Mouse (Mus musculus) MEL (cell line): ENCODE results near the gene Pygo1. TPM values are rescaled to one million over a fixed set of nuclear protein-coding genes. Genes with fewer than 3 reads are reported as not detected.

Experiments used
- DNase-seq: peaks from one replicate; pipeline ENCODE4 v3.0.0; 2011; ENCODE audit warnings: low read depth, low spot score
- H3K27ac ChIP-seq: 2 replicates; pipeline ENCODE4 v1.5.1; 2012; ENCODE audit warnings: low read depth, mild to moderate bottlenecking, control low read depth, low read length, moderate library complexity; ENCODE audit not compliant: control insufficient read depth
- H3K27me3 ChIP-seq, 2 experiments: fragments of 150-350 bp in 1 of 2; sonication (generic) in 1 of 2; 2 replicates each; pipeline ENCODE4 v1.6.1; 2012; ENCODE audit warnings: low read length in 2 of 2, mild to moderate bottlenecking in 2 of 2, improper control_type of control experiment in 1 of 2, moderate library complexity in 1 of 2; ENCODE audit not compliant: insufficient read depth in 2 of 2, control insufficient read depth in 1 of 2
- H3K36me3 ChIP-seq, 2 experiments: 2 replicates each; pipeline ENCODE4 v1.6.1; 2012 to 2014; ENCODE audit warnings: low read length in 2 of 2, improper control_type of control experiment in 1 of 2, inconsistent platforms in 1 of 2, mild to moderate bottlenecking in 1 of 2; ENCODE audit not compliant: insufficient read depth in 2 of 2, control insufficient read depth in 1 of 2
- H3K4me1 ChIP-seq, 2 experiments: fragments of 150-350 bp in 1 of 2; sonication (generic) in 1 of 2; 2 replicates each; pipeline ENCODE4 v1.6.1; 2012; ENCODE audit warnings: low read length in 2 of 2, improper control_type of control experiment in 1 of 2, mild to moderate bottlenecking in 1 of 2; ENCODE audit not compliant: insufficient read depth in 2 of 2, control insufficient read depth in 1 of 2
- H3K4me3 ChIP-seq, 2 experiments: fragments of 150-350 bp in 1 of 2; sonication (generic) in 1 of 2; 2 replicates each; pipeline ENCODE4 v1.5.1; 2012; ENCODE audit warnings: low read depth in 2 of 2, low read length in 2 of 2, mild to moderate bottlenecking in 2 of 2, moderate library complexity in 2 of 2, control low read depth in 1 of 2, improper control_type of control experiment in 1 of 2; ENCODE audit not compliant: control insufficient read depth in 1 of 2, insufficient read depth in 1 of 2
- H3K79me2 ChIP-seq: 2 replicates; pipeline ENCODE4 v1.6.1; 2012; ENCODE audit warnings: mild to moderate bottlenecking, low read length, moderate library complexity; ENCODE audit not compliant: control insufficient read depth, poor library complexity, insufficient read depth
- H3K9ac ChIP-seq: 2 replicates; pipeline ENCODE4 v1.6.1; 2012; ENCODE audit warnings: low read depth, mild to moderate bottlenecking, control low read depth, low read length, moderate library complexity; ENCODE audit not compliant: control insufficient read depth, poor library complexity, severe bottlenecking
- H3K9me3 ChIP-seq: fragments of 150-350 bp; sonication (generic); replicated peaks from 2 replicates; pipeline ENCODE4 v1.6.1; 2012; ENCODE audit warnings: mild to moderate bottlenecking, low read length, improper control_type of control experiment, moderate library complexity; ENCODE audit not compliant: insufficient read depth
- CHD1 ChIP-seq: IDR thresholded peaks from 2 replicates; pipeline ENCODE4 v1.6.1; 2012; ENCODE audit warnings: low read depth, mild to moderate bottlenecking, inconsistent platforms, low read length, improper control_type of control experiment
- CHD2 ChIP-seq: IDR thresholded peaks from 2 replicates; pipeline ENCODE4 v1.6.1; 2011; ENCODE audit warnings: low read length, improper control_type of control experiment
- CTCF ChIP-seq, 3 experiments: IDR thresholded peaks in 2 of 3; conservative IDR thresholded peaks in 1 of 3; 2 replicates each; pipeline ENCODE4 v1.5.1; 2011 to 2012; ENCODE audit warnings: low read length in 3 of 3, low read depth in 2 of 3, mild to moderate bottlenecking in 2 of 3, improper control_type of control experiment in 1 of 3, inconsistent platforms in 1 of 3, mixed read lengths in 1 of 3, moderate library complexity in 1 of 3; ENCODE audit not compliant: control insufficient read depth in 1 of 3, insufficient read depth in 1 of 3, poor library complexity in 1 of 3, severe bottlenecking in 1 of 3
- ELF1 ChIP-seq: IDR thresholded peaks from 2 replicates; pipeline ENCODE4 v1.6.1; 2014; ENCODE audit warnings: low read depth, mild to moderate bottlenecking, inconsistent platforms, low read length, improper control_type of control experiment, moderate library complexity
- JUND ChIP-seq: IDR thresholded peaks from 2 replicates; pipeline ENCODE4 v1.6.1; 2011; ENCODE audit warnings: low read depth, mild to moderate bottlenecking, improper control_type of control experiment, low read length
- KAT2A ChIP-seq: conservative IDR thresholded peaks from 2 replicates; pipeline ENCODE4 v1.6.1; 2012; ENCODE audit warnings: low read depth, low read length, improper control_type of control experiment, inconsistent platforms
- MAX ChIP-seq: IDR thresholded peaks from 2 replicates; pipeline ENCODE4 v1.6.1; 2011; ENCODE audit warnings: low read length, improper control_type of control experiment
- MEF2A ChIP-seq: IDR thresholded peaks from 2 replicates; pipeline ENCODE4 v1.6.1; 2014; ENCODE audit warnings: low read depth, mild to moderate bottlenecking, inconsistent platforms, low read length, improper control_type of control experiment; ENCODE audit not compliant: poor library complexity, insufficient replicate concordance, severe bottlenecking; ENCODE audit errors: extremely low read depth
- MXI1 ChIP-seq: IDR thresholded peaks from 2 replicates; pipeline ENCODE4 v1.6.1; 2011; ENCODE audit warnings: mild to moderate bottlenecking, low read depth, low read length, improper control_type of control experiment
- MYB ChIP-seq: IDR thresholded peaks from 2 replicates; pipeline ENCODE4 v1.6.1; 2011; ENCODE audit warnings: mild to moderate bottlenecking, low read depth, low read length, improper control_type of control experiment
- MYC ChIP-seq: IDR thresholded peaks from 2 replicates; pipeline ENCODE4 v1.6.1; 2011; ENCODE audit warnings: low read depth, mild to moderate bottlenecking, low read length, improper control_type of control experiment, moderate library complexity
- NELFE ChIP-seq: IDR thresholded peaks from 2 replicates; pipeline ENCODE4 v1.6.1; 2011; ENCODE audit warnings: low read depth, low read length, improper control_type of control experiment
- NRF1 ChIP-seq: IDR thresholded peaks from 2 replicates; pipeline ENCODE4 v1.6.1; 2014; ENCODE audit warnings: low read depth, mild to moderate bottlenecking, inconsistent platforms, low read length, improper control_type of control experiment, moderate library complexity; ENCODE audit not compliant: poor library complexity, insufficient read depth, severe bottlenecking
- POLR2A ChIP-seq, 2 experiments: IDR thresholded peaks; 2 replicates each; pipeline ENCODE4 v1.6.1; 2011 to 2012; ENCODE audit warnings: low read length in 2 of 2, mild to moderate bottlenecking in 2 of 2, control low read depth in 1 of 2, improper control_type of control experiment in 1 of 2, low read depth in 1 of 2, moderate library complexity in 1 of 2; ENCODE audit not compliant: control insufficient read depth in 1 of 2, insufficient read depth in 1 of 2, poor library complexity in 1 of 2
- POLR2AphosphoS2 ChIP-seq: IDR thresholded peaks from 2 replicates; pipeline ENCODE4 v1.6.1; 2011; ENCODE audit warnings: low read length, improper control_type of control experiment
- RAD21 ChIP-seq: IDR thresholded peaks from 2 replicates; pipeline ENCODE4 v1.6.1; 2011; ENCODE audit warnings: mild to moderate bottlenecking, low read depth, low read length, improper control_type of control experiment
- RCOR1 ChIP-seq: IDR thresholded peaks from 2 replicates; pipeline ENCODE4 v1.6.1; 2012; ENCODE audit warnings: low read depth, mild to moderate bottlenecking, inconsistent platforms, low read length, improper control_type of control experiment
- SMC3 ChIP-seq: IDR thresholded peaks from 2 replicates; pipeline ENCODE4 v1.6.1; 2011; ENCODE audit warnings: low read depth, low read length, improper control_type of control experiment
- TAL1 ChIP-seq: IDR thresholded peaks from 2 replicates; pipeline ENCODE4 v1.6.1; 2012; ENCODE audit warnings: mild to moderate bottlenecking, inconsistent platforms, low read length, moderate library complexity, mixed read lengths
- TCF12 ChIP-seq: IDR thresholded peaks from 2 replicates; pipeline ENCODE4 v1.6.1; 2014; ENCODE audit warnings: low read depth, mild to moderate bottlenecking, inconsistent platforms, low read length, improper control_type of control experiment, moderate library complexity
- UBTF ChIP-seq: IDR thresholded peaks from 2 replicates; pipeline ENCODE4 v1.6.1; 2012; ENCODE audit warnings: low read depth, mild to moderate bottlenecking, inconsistent platforms, low read length, improper control_type of control experiment, moderate library complexity, borderline replicate concordance; ENCODE audit not compliant: insufficient read depth
- USF2 ChIP-seq, 2 experiments: IDR thresholded peaks; 2 replicates each; pipeline ENCODE4 v1.6.1; 2011 to 2012; ENCODE audit warnings: improper control_type of control experiment in 2 of 2, low read length in 2 of 2, borderline replicate concordance in 1 of 2, inconsistent platforms in 1 of 2, low read depth in 1 of 2, mild to moderate bottlenecking in 1 of 2; ENCODE audit not compliant: insufficient read depth in 1 of 2
- ZC3H11A ChIP-seq: IDR thresholded peaks from 2 replicates; pipeline ENCODE4 v1.6.1; 2012; ENCODE audit warnings: low read depth, mild to moderate bottlenecking, inconsistent platforms, low read length, improper control_type of control experiment
- ZKSCAN1 ChIP-seq: IDR thresholded peaks from 2 replicates; pipeline ENCODE4 v1.6.1; 2012; ENCODE audit warnings: low read depth, mild to moderate bottlenecking, inconsistent platforms, low read length, improper control_type of control experiment, moderate library complexity
- ZNF384 ChIP-seq: IDR thresholded peaks from 2 replicates; pipeline ENCODE4 v1.6.1; 2012; ENCODE audit warnings: low read depth, mild to moderate bottlenecking, inconsistent platforms, low read length, improper control_type of control experiment
- polyA plus RNA-seq, 2 experiments: library from polyadenylated mRNA; stranded (reverse) in 1 of 2; unstranded in 1 of 2; fragments of >175 nt in 1 of 2; fragments of >200 nt in 1 of 2; gene quantifications; 2 replicates each; pipeline versions ENCODE4 v1.2.1 to v1.2.4; 2012; ENCODE audit warnings: low replicate concordance in 2 of 2, low read depth in 1 of 2; ENCODE audit not compliant: insufficient read length in 2 of 2, insufficient read depth in 1 of 2, missing spikeins in 1 of 2
- total RNA-seq: library from RNA; depleted of rRNA; stranded (reverse); fragments of 300-350 nt; gene quantifications from 2 replicates; pipeline ENCODE4 v1.2.3, GENCODE M21; 2012

The Pygo1 gene
- total and polyA plus RNA-seq, 3 experiments = not detected

- TF ChIP-seq RCOR1 (no peak), USF2 (IDR thresholded peaks at IDR 0.05; ENCODE audit: borderline replicate concordance in 1 of 2, insufficient read depth in 1 of 2, low read depth in 1 of 2, low read length in 2 of 2) (no peak), CHD2 (no peak), JUND (no peak), MEF2A (no peak), SMC3 (no peak), KAT2A (no peak), MXI1 (no peak), ZNF384 (no peak), ZC3H11A (no peak), RAD21 (no peak), POLR2A (IDR thresholded peaks at IDR 0.05; ENCODE audit: control insufficient read depth in 1 of 2, insufficient read depth in 1 of 2, low read depth in 1 of 2, low read length in 2 of 2, poor library complexity in 1 of 2) (no peak), CHD1 (no peak), POLR2AphosphoS2 (no peak), TAL1 (no peak), NELFE (no peak)
- peaks cover 0 to under 1% of the 10 kb centered on the region in 2 experiments; a peak in 2 of 4 replicates for H3K36me3 ChIP-seq
- peaks cover 0 to 2% of the 10 kb centered on the region in 2 experiments; a peak in 3 of 4 replicates for H3K4me1 ChIP-seq
- no peak overlapping the region for H3K27ac ChIP-seq
- H3K9ac ChIP-seq = no peak overlapping the region
- H3K79me2 ChIP-seq = no peaks in the 10 kb centered on the region
- no peak for DNase-seq
- H3K27me3 ChIP-seq = no peaks in the 10 kb centered on the region
- H3K9me3 ChIP-seq = no peaks in the 10 kb centered on the region
- H3K4me3 ChIP-seq = no peak overlapping the region
These were observed 67.1 kb downstream of the Pygo1 start for GRCm38 (mm10) chr9:72992576-72992975.

- Histone ChIP-seq H3K27me3 (no peaks in the 10 kb centered on the region), H3K27ac (no peak overlapping the region), H3K4me1 (no peaks in the 10 kb centered on the region; a peak in 2 of 4 replicates), H3K79me2 (no peaks in the 10 kb centered on the region), H3K4me3 (no peak overlapping the region), H3K9me3 (no peaks in the 10 kb centered on the region), H3K9ac (no peak overlapping the region), H3K36me3 (no peaks in the 10 kb centered on the region)
- TF ChIP-seq NRF1 = no peak
- TF ChIP-seq MAX = no peak
- no peak for TF ChIP-seq ZKSCAN1
- no peak for TF ChIP-seq JUND
- TF ChIP-seq UBTF = no peak
- TF ChIP-seq CTCF (IDR thresholded peaks at IDR 0.05 in 2 of 3, conservative IDR thresholded peaks at IDR 0.05 in 1 of 3; ENCODE audit: control insufficient read depth in 1 of 3, insufficient read depth in 1 of 3, low read depth in 2 of 3, low read length in 3 of 3, poor library complexity in 1 of 3, severe bottlenecking in 1 of 3) = no peak
- TF ChIP-seq TCF12 = no peak
- no peak for TF ChIP-seq MYB
- no peak for TF ChIP-seq CHD2
- no peak for TF ChIP-seq ELF1
- TF ChIP-seq MYC = no peak
- no peak for DNase-seq
These were observed 70.7 kb downstream of the Pygo1 start for GRCm38 (mm10) chr9:72996167-72996566.
